Mouse (Mus musculus) kidney, postnatal 0 days (tissue): ENCODE results near the gene Evl. TPM values are rescaled to one million over a fixed set of nuclear protein-coding genes. Genes with fewer than 3 reads are reported as not detected.

Source experiments
- ATAC-seq: fragments of 200-750 bp; cut with Nextera tagmentation; replicated peaks from 2 replicates; pipeline ENCODE4 v1.8.0; 2017; ENCODE audit warnings: low read depth, moderate number of reproducible peaks, moderate TSS enrichment, moderate library complexity; ENCODE audit not compliant: low FRiP score
- DNase-seq: peaks from one replicate; pipeline ENCODE4 v3.0.0-alpha.2; 2016; ENCODE audit warnings: low spot score
- H3K27ac ChIP-seq: fragments of 300-500 bp; sonication (generic); 2 replicates; pipeline ENCODE4 v1.5.1; 2014; ENCODE audit warnings: mild to moderate bottlenecking
- H3K27me3 ChIP-seq: fragments of 300-500 bp; sonication (generic); 2 replicates; pipeline ENCODE4 v1.6.1; 2014; ENCODE audit warnings: low read length, mixed read lengths; ENCODE audit not compliant: insufficient read depth
- H3K36me3 ChIP-seq: fragments of 300-500 bp; sonication (generic); 2 replicates; pipeline ENCODE4 v1.6.1; 2014; ENCODE audit warnings: low read length, mixed read lengths; ENCODE audit not compliant: insufficient read depth
- H3K4me1 ChIP-seq: fragments of 300-500 bp; sonication (generic); replicated peaks from 2 replicates; pipeline ENCODE4 v1.6.1; 2014; ENCODE audit warnings: antibody characterized with exemption, low read length, mixed read lengths; ENCODE audit not compliant: insufficient read depth
- H3K4me2 ChIP-seq: fragments of 300-500 bp; sonication (generic); 2 replicates; pipeline ENCODE4 v1.6.1; 2014; ENCODE audit warnings: mild to moderate bottlenecking, low read length, moderate library complexity, mixed read lengths
- H3K4me3 ChIP-seq: fragments of 300-500 bp; sonication (generic); replicated peaks from 2 replicates; pipeline ENCODE4 v1.5.1; 2014; ENCODE audit warnings: low read depth, low read length
- H3K9ac ChIP-seq: fragments of 300-500 bp; sonication (generic); 2 replicates; pipeline ENCODE4 v1.6.1; 2014; ENCODE audit warnings: low read depth, low read length
- H3K9me3 ChIP-seq: fragments of 300-500 bp; sonication (generic); replicated peaks from 2 replicates; pipeline ENCODE4 v1.6.1; 2016; ENCODE audit warnings: low read length, inconsistent platforms, mixed read lengths
- CTCF ChIP-seq: IDR thresholded peaks from 2 replicates; pipeline ENCODE4 v1.5.1; 2016; ENCODE audit warnings: antibody characterized with exemption, low read depth, mild to moderate bottlenecking, moderate library complexity
- WGBS: fragments of 180-500 bp; shearing (Covaris S2); extraction: QIAGEN DNeasy Blood & Tissue Kit; methylation state at CpG from one replicate; pipeline ENCODE4 v1.1.7; 2014; 5-methylcytosine and 5-hydroxymethylcytosine counted together
- polyA plus RNA-seq: library from polyadenylated mRNA; unstranded; fragments of >200 nt; fragmentation: Nextera tagmentation; extraction: Ambion mirVana; gene quantifications from 2 replicates; pipeline ENCODE4 v1.2.1, GENCODE M21; 2015

The Evl gene
- polyA plus RNA-seq, 1 experiment from 2014 or later, result 52.6 TPM

- WGBS, result 87% methylated on average over 4 of the region's 4 CpGs
- Histone ChIP-seq H3K4me3 (no peak overlapping the region), H3K27me3 (no peaks in the 10 kb centered on the region), H3K9me3 (no peaks in the 10 kb centered on the region), H3K27ac (no peak overlapping the region), H3K36me3 (no peaks in the 10 kb centered on the region), H3K4me2 (no peak overlapping the region), H3K9ac (no peak overlapping the region), H3K4me1 (no peaks in the 10 kb centered on the region; the same call in 1 of the 2 replicates)
- no peak for ATAC-seq
- TF ChIP-seq CTCF, result no peak
- no peak for DNase-seq
These were observed 46.3 kb downstream of the Evl start for GRCm38 (mm10) chr12:108600864-108601263.

GRCm38 (mm10) chr12:108601326-108601725, 46.8 kb downstream of the Evl start:
- Histone ChIP-seq H3K4me2 (no peak overlapping the region), H3K36me3 (no peaks in the 10 kb centered on the region), H3K4me3 (no peak overlapping the region), H3K9ac (no peak overlapping the region), H3K4me1 (no peaks in the 10 kb centered on the region; the same call in 1 of the 2 replicates), H3K27me3 (no peaks in the 10 kb centered on the region), H3K27ac (no peak overlapping the region), H3K9me3 (no peaks in the 10 kb centered on the region)
- ATAC-seq, result no peak
- TF ChIP-seq CTCF, result no peak
- no peak for DNase-seq
- WGBS, result 79% methylated on average over 8 of the region's 8 CpGs

DNA sequence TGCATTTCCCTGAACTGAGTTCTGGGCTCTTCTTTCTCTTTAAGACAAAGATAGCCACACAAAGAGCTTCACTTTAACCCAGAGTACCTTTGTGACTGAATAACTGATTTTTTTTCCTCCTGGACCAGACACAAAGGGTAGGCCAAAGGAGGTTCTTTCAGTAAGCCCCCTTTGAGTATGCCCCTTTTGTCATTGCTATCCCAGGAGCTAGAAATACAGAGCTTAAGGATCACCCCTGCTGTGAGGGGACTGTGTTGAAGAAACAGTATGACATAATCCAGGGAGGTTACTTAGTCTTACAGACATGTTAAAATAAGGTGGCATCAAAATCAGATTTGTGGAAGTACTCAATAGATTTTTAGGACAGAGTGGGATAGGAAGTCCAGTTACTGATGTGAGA, 50.0 kb downstream of the Evl start:
- no peak for ATAC-seq
- no peak overlapping the region for H3K9ac ChIP-seq

DNA sequence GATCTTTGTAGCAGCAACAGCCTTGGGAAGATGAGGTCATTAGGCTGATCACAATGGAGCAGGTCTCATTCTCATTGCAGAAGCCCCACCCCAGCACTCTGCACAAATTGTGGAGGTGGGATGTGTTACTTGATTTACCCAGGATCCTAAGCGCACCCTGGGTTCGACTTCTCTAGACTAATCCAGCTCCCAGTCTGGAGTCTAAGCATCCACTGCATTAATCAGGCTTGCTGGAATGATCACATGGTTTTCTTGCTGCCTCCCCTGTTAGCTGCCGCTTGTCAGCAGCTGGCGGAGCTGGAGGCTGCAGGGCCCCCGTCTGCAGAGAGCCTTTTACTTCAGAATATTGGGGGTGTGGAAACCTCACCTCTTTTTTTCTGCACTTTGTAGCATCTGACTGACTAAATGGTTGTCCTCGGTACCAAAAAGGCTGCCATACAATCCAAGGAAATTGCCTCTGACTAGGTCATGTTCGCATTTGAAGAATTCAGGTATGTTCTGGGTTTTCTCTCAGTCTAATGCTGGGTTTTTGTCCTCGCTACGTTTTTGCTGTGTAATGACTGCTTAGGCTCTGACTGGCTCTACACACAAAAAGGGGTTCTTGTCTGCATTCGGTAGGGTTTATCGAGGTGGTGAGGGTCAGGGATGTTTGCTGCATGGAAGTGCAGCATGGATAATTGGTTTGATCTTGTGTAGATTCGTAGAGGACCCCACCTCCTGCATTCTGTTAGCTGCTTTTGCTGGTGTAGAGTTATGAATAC, 51.2 kb downstream of the Evl start:
- Histone ChIP-seq H3K36me3 (no peaks in the 10 kb centered on the region), H3K4me1 (no peaks in the 10 kb centered on the region; the same call in 1 of the 2 replicates), H3K27ac (no peak overlapping the region), H3K9ac (no peak overlapping the region), H3K4me2 (no peak overlapping the region), H3K9me3 (no peaks in the 10 kb centered on the region), H3K4me3 (no peak overlapping the region), H3K27me3 (no peaks in the 10 kb centered on the region)
- ATAC-seq (no peak), DNase-seq (no peak)
- 66% methylated on average over 12 of the region's 12 CpGs for WGBS
- no peak for TF ChIP-seq CTCF

More for the DNA sequence above, 50.0 kb downstream of the Evl start:
- H3K4me3 ChIP-seq, result no peak overlapping the region
- H3K9me3 ChIP-seq, result no peaks in the 10 kb centered on the region
- no peaks in the 10 kb centered on the region for H3K36me3 ChIP-seq
- no peaks in the 10 kb centered on the region for H3K27me3 ChIP-seq
- H3K4me2 ChIP-seq, result no peak overlapping the region
- H3K27ac ChIP-seq, result no peak overlapping the region
- no peaks in the 10 kb centered on the region; the same call in 1 of the 2 replicates for H3K4me1 ChIP-seq
- no peak for DNase-seq
- no peak for TF ChIP-seq CTCF

DNA sequence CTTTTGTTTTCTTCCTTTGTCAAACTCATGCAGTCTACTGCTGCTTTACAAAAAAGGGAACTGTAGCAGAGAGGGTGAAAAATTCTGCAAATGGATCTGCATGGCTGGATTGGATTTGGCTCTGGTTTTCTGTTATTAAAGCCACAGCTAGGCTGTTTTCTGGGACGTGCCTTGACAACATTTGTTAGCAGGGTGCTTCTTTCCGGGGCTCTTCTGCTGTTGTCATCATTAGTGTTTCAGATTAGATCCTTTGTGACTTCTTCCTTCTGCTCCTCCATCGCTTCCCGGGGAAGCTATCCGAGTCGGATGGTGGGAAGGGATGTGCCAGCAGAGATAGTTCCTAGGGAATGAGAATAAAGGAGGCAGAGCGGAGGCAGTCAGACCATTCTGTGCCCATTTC, 51.8 kb downstream of the Evl start:
- Histone ChIP-seq H3K36me3 (no peaks in the 10 kb centered on the region), H3K4me2 (no peak overlapping the region), H3K4me3 (no peak overlapping the region), H3K9ac (no peak overlapping the region), H3K4me1 (no peaks in the 10 kb centered on the region; the same call in 1 of the 2 replicates), H3K27me3 (no peaks in the 10 kb centered on the region), H3K27ac (no peak overlapping the region), H3K9me3 (no peaks in the 10 kb centered on the region)
- no peak for ATAC-seq
- TF ChIP-seq CTCF, result no peak
- 84% methylated on average over 7 of the region's 7 CpGs for WGBS
- no peak for DNase-seq

DNA sequence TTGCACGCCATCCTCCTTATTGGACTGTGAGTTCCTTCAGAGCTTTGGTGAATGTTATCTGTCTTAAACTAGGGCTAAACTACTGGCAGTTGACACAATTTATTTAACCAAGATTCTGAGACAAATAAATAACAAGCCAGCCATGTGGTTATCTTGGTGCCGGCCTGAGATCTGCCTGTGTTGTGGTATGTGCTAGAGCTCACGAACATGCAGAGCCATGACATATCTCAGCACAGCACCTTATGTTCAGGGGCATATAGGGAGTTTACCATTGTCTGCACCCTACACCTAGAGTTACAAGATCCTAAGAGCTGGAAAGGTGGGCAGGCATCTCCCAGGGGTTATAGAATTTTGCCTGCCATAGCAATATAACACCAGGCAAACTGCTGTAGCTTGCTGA, 54.9 kb downstream of the Evl start:
- no peak overlapping the region for H3K27ac ChIP-seq

GRCm38 (mm10) chr12:108610255-108610654, 55.7 kb downstream of the Evl start:
- Histone ChIP-seq H3K27me3 (no peaks in the 10 kb centered on the region), H3K9me3 (no peaks in the 10 kb centered on the region), H3K36me3 (no peaks in the 10 kb centered on the region), H3K27ac (no peak overlapping the region), H3K4me2 (no peak overlapping the region), H3K4me1 (no peaks in the 10 kb centered on the region; the same call in 1 of the 2 replicates), H3K4me3 (no peak overlapping the region), H3K9ac (no peak overlapping the region)
- DNase-seq (no peak), ATAC-seq (no peak)
- WGBS, result 86% methylated on average over 4 of the region's 4 CpGs
- no peak for TF ChIP-seq CTCF

More for the DNA sequence above, 54.9 kb downstream of the Evl start:
- 79% methylated on average over 3 of the region's 3 CpGs for WGBS
- Histone ChIP-seq H3K9ac (no peak overlapping the region), H3K27me3 (no peaks in the 10 kb centered on the region), H3K36me3 (no peaks in the 10 kb centered on the region), H3K9me3 (no peaks in the 10 kb centered on the region), H3K4me2 (no peak overlapping the region), H3K4me3 (no peak overlapping the region), H3K4me1 (no peaks in the 10 kb centered on the region; the same call in 1 of the 2 replicates)
- DNase-seq (no peak), ATAC-seq (no peak)
- no peak for TF ChIP-seq CTCF
